Mouse (Mus musculus) forebrain, embryonic 14.5 days (tissue): ENCODE measurements around the gene Sf1. TPM values are rescaled to one million over a fixed set of nuclear protein-coding genes. Genes with fewer than 3 reads are reported as not detected.
A peak's percentile ranks its signal among the peaks of the same experiment; 100 is the strongest.

Experiments used
- ATAC-seq: fragments of 200-750 bp; cut with Nextera tagmentation; 2 replicates; pipeline ENCODE4 v1.8.0; 2017; ENCODE audit warnings: mild to moderate bottlenecking, moderate library complexity
- DNase-seq: peaks from one replicate; pipeline ENCODE4 v3.0.0-alpha.2; 2015; ENCODE audit warnings: low spot score
- H3K27ac ChIP-seq: fragments of 300-500 bp; sonication (generic); 2 replicates; pipeline ENCODE4 v1.5.1; 2014; ENCODE audit warnings: low read depth, mild to moderate bottlenecking, control low read depth, low read length, moderate library complexity
- H3K27me3 ChIP-seq: fragments of 300-500 bp; sonication (generic); replicated peaks from 2 replicates; pipeline ENCODE4 v1.6.1; 2014; ENCODE audit warnings: low read length, control low read depth, mixed read lengths; ENCODE audit not compliant: control insufficient read depth, insufficient read depth
- H3K36me3 ChIP-seq: fragments of 300-500 bp; sonication (generic); 2 replicates; pipeline ENCODE4 v1.6.1; 2014; ENCODE audit warnings: low read length, control low read depth; ENCODE audit not compliant: control insufficient read depth, insufficient read depth
- H3K4me1 ChIP-seq: fragments of 300-500 bp; sonication (generic); 2 replicates; pipeline ENCODE4 v1.6.1; 2014; ENCODE audit warnings: antibody characterized with exemption, low read length, control low read depth; ENCODE audit not compliant: control insufficient read depth, insufficient read depth
- H3K4me2 ChIP-seq: fragments of 300-500 bp; sonication (generic); 2 replicates; pipeline ENCODE4 v1.6.1; 2014; ENCODE audit warnings: mild to moderate bottlenecking, control low read depth, low read length
- H3K4me3 ChIP-seq: fragments of 300-500 bp; sonication (generic); 2 replicates; pipeline ENCODE4 v1.5.1; 2014; ENCODE audit warnings: low read depth, low read length, control low read depth
- H3K9ac ChIP-seq: fragments of 300-500 bp; sonication (generic); 2 replicates; pipeline ENCODE4 v1.6.1; 2014; ENCODE audit warnings: mild to moderate bottlenecking, low read length, control low read depth, moderate library complexity
- H3K9me3 ChIP-seq: fragments of 300-500 bp; sonication (generic); replicated peaks from 2 replicates; pipeline ENCODE4 v1.6.1; 2016; ENCODE audit warnings: low read length, control low read depth, mixed read lengths; ENCODE audit not compliant: control insufficient read depth
- WGBS: fragments of 180-500 bp; shearing (Covaris S2); extraction: QIAGEN DNeasy Blood & Tissue Kit; methylation state at CpG from one replicate; pipeline ENCODE4 v1.1.7; 2014; 5-methylcytosine and 5-hydroxymethylcytosine counted together
- polyA plus RNA-seq: library from polyadenylated mRNA; unstranded; fragments of >200 nt; fragmentation: Nextera tagmentation; extraction: Ambion mirVana; gene quantifications from 2 replicates; pipeline ENCODE4 v1.2.1, GENCODE M21; 2014

The Sf1 gene
- polyA plus RNA-seq, 1 experiment from 2014 or later, result 90.4 TPM

DNA sequence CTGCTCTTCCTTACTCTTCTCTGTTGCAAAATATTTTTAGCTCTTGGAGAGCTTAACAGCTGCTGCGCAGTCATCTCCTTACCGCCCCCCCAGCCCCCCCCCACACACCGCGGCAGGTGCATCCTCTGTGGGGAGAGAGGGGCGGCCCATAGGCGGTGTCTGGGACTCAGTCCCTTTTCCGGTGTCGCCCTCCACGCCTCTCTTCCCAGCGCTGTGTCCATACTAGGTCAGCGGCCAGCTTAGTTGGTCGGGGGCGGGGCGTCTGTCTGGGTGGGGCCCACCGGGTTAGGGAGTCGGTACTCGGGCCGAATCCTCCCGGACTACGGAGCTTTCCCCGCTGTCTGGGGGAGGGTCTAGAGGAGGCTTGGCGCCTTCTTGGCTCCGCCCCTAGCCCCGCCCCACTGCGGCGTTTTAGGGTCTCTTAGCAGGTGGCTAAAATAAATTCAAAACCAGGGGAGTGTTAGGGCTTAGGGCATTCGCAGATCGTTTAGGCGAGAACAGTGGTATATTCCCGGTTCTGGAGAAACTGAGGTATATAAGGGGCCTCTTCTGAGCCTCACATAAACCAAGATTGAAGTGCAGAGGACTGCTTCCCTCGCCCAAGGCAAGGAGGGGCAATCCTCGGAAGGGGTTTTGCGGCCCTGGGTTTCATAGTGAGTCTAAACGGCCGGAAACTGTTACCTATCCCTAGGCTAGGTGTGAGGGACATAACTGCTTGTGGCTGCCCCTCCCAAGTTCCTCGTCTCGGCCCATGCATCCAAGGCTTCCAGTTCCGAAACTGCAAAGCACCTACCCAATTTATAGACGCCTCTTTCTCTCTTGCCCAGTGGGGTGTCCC, 35.2 kb downstream of the Sf1 start:
- peak; percentile 67 for ATAC-seq
- H3K27ac ChIP-seq, result 0 out of 2 replicates have a peak overlapping the region, but pooled peaks have one; percentile 33
- peak overlapping the region; percentile 99 for H3K4me2 ChIP-seq
- H3K9ac ChIP-seq, result peak overlapping the region; percentile 75
- 1% methylated on average over 38 of the region's 39 CpGs for whole genome bisulfite sequencing
- H3K36me3 ChIP-seq, result no peaks in the 10 kb centered on the region
- DNase-seq, result peak; percentile 75
- H3K4me3 ChIP-seq, result peak overlapping the region; percentile 64
- no peaks in the 10 kb centered on the region for H3K9me3 ChIP-seq
- peaks cover 17% of the 10 kb centered on the region for H3K4me1 ChIP-seq
- H3K27me3 ChIP-seq, result peaks cover 17% of the 10 kb centered on the region; the same call in 1 of the 2 replicates

DNA sequence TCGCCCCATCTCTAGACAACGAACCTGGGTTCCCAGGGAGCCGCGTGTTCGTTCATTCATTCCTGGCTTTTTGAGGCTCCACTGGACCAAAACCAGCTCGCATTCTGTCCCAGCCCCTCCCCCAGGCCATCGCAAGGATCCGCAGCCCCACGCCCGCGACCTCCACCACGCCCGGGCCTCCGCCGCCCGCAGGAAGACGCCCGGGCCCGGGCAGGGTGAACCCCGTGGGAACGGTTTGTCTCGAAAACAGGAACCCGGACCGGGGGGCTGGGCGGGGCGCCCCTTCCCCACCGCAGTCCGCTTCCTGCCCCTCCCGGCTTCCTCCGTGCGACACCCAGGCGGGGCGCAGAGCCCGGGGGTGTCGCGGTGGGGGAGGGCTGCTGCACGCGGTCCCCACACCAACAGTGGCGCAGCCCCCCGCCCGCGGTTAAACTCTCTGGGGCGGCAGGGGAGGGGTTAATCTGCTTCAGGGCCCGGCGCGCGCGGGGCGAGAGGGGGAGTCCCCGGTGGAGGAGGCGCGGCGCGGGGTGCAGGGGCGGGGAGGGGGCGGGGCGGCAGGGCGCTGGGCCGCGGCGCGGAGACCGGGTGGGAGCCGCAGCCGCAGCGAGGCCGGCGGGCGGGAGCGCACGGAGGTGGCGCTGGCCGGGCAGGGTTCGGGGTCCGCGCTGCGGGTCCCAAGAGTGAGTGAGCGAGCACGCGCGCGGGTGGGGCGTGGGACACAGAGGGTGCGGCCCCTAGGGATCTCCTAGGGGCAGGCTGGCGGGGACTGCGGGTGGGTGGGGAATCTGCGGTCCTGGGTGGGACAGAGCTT, 36.0 kb downstream of the Sf1 start, which contains the start of gene Rasgrp2:
TSS of gene Rasgrp2 (plus strand) at position 56 of the 811 bp plus-strand sequence.
- ATAC-seq, result peak; percentile 52
- peaks cover 17% of the 10 kb centered on the region; the same call in 1 of the 2 replicates for H3K27me3 ChIP-seq
- peaks cover 17% of the 10 kb centered on the region for H3K4me1 ChIP-seq
- H3K36me3 ChIP-seq, result no peaks in the 10 kb centered on the region
- peak within 1 kb of the TSS; percentile 99 for H3K4me2 ChIP-seq
- H3K4me3 ChIP-seq, result peak within 1 kb of the TSS; percentile 64
- DNase-seq, result peak; percentile 65
- H3K9me3 ChIP-seq, result no peaks in the 10 kb centered on the region
- H3K9ac ChIP-seq, result peak within 1 kb of the TSS; percentile 75
- peak within 1 kb of the TSS; percentile 33; the same call in 1 of the 2 replicates for H3K27ac ChIP-seq
- 1% methylated on average over 73 of the region's 87 CpGs for WGBS

- H3K4me2 ChIP-seq, result peak overlapping the region; percentile 99
- H3K9ac ChIP-seq, result peak overlapping the region; percentile 75
- no peaks in the 10 kb centered on the region for H3K9me3 ChIP-seq
- DNase-seq (no peak), ATAC-seq (no peak)
- H3K27ac ChIP-seq, result peak overlapping the region; percentile 21; the same call in 1 of the 2 replicates
- H3K27me3 ChIP-seq, result peaks cover 17% of the 10 kb centered on the region; the same call in 1 of the 2 replicates
- 3% methylated on average over 29 of the region's 29 CpGs for WGBS
- H3K36me3 ChIP-seq, result no peaks in the 10 kb centered on the region
- H3K4me1 ChIP-seq, result peaks cover 17% of the 10 kb centered on the region
- peak overlapping the region; percentile 64 for H3K4me3 ChIP-seq
Measured at GRCm38 (mm10) chr19:6400096-6401086, 36.9 kb downstream of the Sf1 start.

DNA sequence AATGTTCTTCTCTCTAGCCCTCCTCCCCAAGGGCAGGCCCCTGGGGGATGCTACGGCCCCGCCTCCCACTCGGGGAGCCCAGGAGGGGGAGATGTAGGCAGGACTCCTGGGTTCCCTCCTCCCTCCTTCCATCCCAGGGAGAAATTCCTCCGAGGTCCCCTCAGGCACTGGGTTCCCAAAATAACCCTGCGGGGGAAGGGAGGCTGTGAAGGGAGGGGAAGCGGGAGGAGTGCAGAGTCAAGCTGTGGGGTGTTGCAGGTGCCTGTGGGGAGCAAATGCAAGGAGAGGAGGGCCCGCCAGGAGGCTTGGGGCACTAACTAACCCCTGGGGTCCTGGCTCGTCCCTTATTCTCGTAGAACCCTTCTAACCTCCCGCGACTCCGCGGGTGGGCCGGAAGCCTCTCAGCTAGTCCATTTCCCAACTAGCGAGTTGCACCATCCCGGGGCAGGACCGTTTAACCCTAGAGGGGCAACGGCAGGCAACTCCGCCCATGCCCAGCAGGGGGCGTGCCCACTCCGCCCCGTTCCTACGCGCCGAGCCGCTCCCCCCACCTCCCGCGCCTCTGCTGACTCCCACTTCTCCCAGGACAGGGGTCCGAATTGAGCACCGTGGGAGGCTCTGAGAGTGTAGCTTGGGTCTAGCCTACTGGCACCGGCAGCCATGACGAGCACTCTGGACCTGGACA, 37.8 kb downstream of the Sf1 start:
- Histone ChIP-seq H3K36me3 (no peaks in the 10 kb centered on the region), H3K27ac (no peak overlapping the region), H3K27me3 (peaks cover 17% of the 10 kb centered on the region; the same call in 1 of the 2 replicates), H3K9me3 (no peaks in the 10 kb centered on the region), H3K4me2 (peak overlapping the region; percentile 52), H3K9ac (peak overlapping the region; percentile 13), H3K4me1 (peaks cover 17% of the 10 kb centered on the region), H3K4me3 (peak overlapping the region; percentile 14; the same call in 1 of the 2 replicates)
- peak; percentile 13; the same call in 1 of the 2 replicates for ATAC-seq
- peak; percentile 59 for DNase-seq
- WGBS, result 0% methylated on average over 32 of the region's 32 CpGs

GRCm38 (mm10) chr19:6401951-6402350, 38.5 kb downstream of the Sf1 start:
- Histone ChIP-seq H3K36me3 (no peaks in the 10 kb centered on the region), H3K27ac (no peak overlapping the region), H3K9ac (no peak overlapping the region), H3K4me3 (peak overlapping the region; percentile 14; the same call in 1 of the 2 replicates), H3K4me2 (peak overlapping the region; percentile 52), H3K9me3 (no peaks in the 10 kb centered on the region), H3K4me1 (peaks cover 17% of the 10 kb centered on the region), H3K27me3 (peaks cover 17% of the 10 kb centered on the region; the same call in 1 of the 2 replicates)
- ATAC-seq (no peak), DNase-seq (no peak)
- 14% methylated on average over 9 of the region's 9 CpGs for WGBS

- ATAC-seq (no peak), DNase-seq (no peak)
- Histone ChIP-seq H3K27ac (no peak overlapping the region), H3K4me2 (no peak overlapping the region), H3K9me3 (no peaks in the 10 kb centered on the region), H3K27me3 (peaks cover 17% of the 10 kb centered on the region; the same call in 1 of the 2 replicates), H3K4me1 (peaks cover 11% of the 10 kb centered on the region), H3K4me3 (no peak overlapping the region), H3K36me3 (no peaks in the 10 kb centered on the region), H3K9ac (no peak overlapping the region)
- WGBS, result 84% methylated on average over 10 of the region's 10 CpGs
Measured at GRCm38 (mm10) chr19:6403869-6404268, 40.4 kb downstream of the Sf1 start.

DNA sequence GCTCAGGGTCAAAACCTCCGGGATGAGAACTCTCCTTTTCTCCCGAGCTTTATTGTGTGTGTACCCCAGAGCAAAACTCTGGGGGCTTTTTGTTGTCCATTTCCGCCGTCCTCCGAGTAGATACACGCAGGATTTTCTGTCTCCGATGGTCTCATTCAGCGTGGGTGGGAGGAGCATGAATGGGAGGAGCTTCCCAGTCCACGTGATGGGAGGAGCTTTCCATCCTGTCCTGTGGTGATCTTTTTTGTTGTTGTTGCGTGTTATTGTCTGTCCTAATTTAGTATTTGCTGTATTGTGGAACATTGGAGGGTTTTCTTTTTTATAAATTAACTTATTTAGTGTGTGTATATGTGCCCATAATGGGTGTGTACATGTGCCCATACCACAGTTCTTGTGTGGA, 41.9 kb downstream of the Sf1 start:
- DNase-seq (no peak), ATAC-seq (no peak)
- Histone ChIP-seq H3K4me3 (no peak overlapping the region), H3K4me2 (no peak overlapping the region), H3K27me3 (peaks cover 14% of the 10 kb centered on the region; the same call in 1 of the 2 replicates), H3K9ac (no peak overlapping the region), H3K36me3 (no peaks in the 10 kb centered on the region), H3K4me1 (peaks cover 6% of the 10 kb centered on the region), H3K9me3 (no peaks in the 10 kb centered on the region), H3K27ac (no peak overlapping the region)
- WGBS, result 70% methylated on average over 10 of the region's 10 CpGs
